Mouse (Mus musculus) adrenal gland, postnatal 10 days (tissue): Measurements from ENCODE around the gene Ebf4. TPM values are rescaled to one million over a fixed set of nuclear protein-coding genes. Genes with fewer than 3 reads are reported as not detected.
"Not testable (repeated sequence)": the region's sequence is repeated elsewhere in the genome, so short reads cannot be mapped to it uniquely, and the experiment has no call there.

ENCODE experiments used
- DNase-seq: peaks from one replicate; pipeline ENCODE4 v3.0.0; 2021; ENCODE audit warnings: mixed read lengths
- total RNA-seq, 2 experiments: library from RNA; stranded (reverse); gene quantifications; 2 replicates each; pipeline ENCODE4 v1.2.3; 2021

Gene Ebf4
- total RNA-seq, 2 experiments from 2014 or later: 4.5 to 6.2 TPM

GRCm38 (mm10) chr2:130295331-130296133 lies 563 bp downstream of the Ebf4 start:
- peak; percentile 63 for DNase-seq

- DNase-seq: no peak
These were observed 1.3 kb downstream of the Ebf4 start for GRCm38 (mm10) chr2:130296134-130296745.

- no peak for DNase-seq
These were observed 2.6 kb downstream of the Ebf4 start for GRCm38 (mm10) chr2:130297580-130297979.

GRCm38 (mm10) chr2:130303014-130303413 lies 8.0 kb downstream of the Ebf4 start:
- no peak for DNase-seq

- DNase-seq: no peak
These were observed 32.1 kb downstream of the Ebf4 start for GRCm38 (mm10) chr2:130327057-130327456.

- no peak for DNase-seq
These were observed 34.5 kb downstream of the Ebf4 start for GRCm38 (mm10) chr2:130329502-130329901.

GRCm38 (mm10) chr2:130335112-130335511 lies 40.1 kb downstream of the Ebf4 start:
- DNase-seq: no peak

GRCm38 (mm10) chr2:130340464-130341219 lies 45.7 kb downstream of the Ebf4 start:
- no peak for DNase-seq

- DNase-seq: no peak
These were observed 46.2 kb downstream of the Ebf4 start for GRCm38 (mm10) chr2:130341220-130341580.

- DNase-seq: no peak
These were observed 55.4 kb downstream of the Ebf4 start for GRCm38 (mm10) chr2:130350376-130350775.

- DNase-seq: no peak
These were observed 56.9 kb downstream of the Ebf4 start for GRCm38 (mm10) chr2:130351758-130352339.

- DNase-seq: no peak
These were observed 58.4 kb downstream of the Ebf4 start for GRCm38 (mm10) chr2:130353411-130353810.

- DNase-seq: no peak
These were observed 58.9 kb downstream of the Ebf4 start for GRCm38 (mm10) chr2:130353889-130354288.

GRCm38 (mm10) chr2:130357551-130357950 lies 62.6 kb downstream of the Ebf4 start:
- DNase-seq: no peak

- DNase-seq: no peak
These were observed 63.9 kb downstream of the Ebf4 start for GRCm38 (mm10) chr2:130358852-130359251.

- peak; percentile 84 for DNase-seq
These were observed 67.6 kb downstream of the Ebf4 start for GRCm38 (mm10) chr2:130362511-130363026.

GRCm38 (mm10) chr2:130365211-130366094 lies 70.5 kb downstream of the Ebf4 start:
- no peak for DNase-seq

- DNase-seq: no peak
These were observed 72.4 kb downstream of the Ebf4 start for GRCm38 (mm10) chr2:130367386-130367785.

- not testable (repeated sequence) for DNase-seq
These were observed 78.1 kb downstream of the Ebf4 start for GRCm38 (mm10) chr2:130373026-130373425.

- no peak for DNase-seq
These were observed 80.0 kb downstream of the Ebf4 start for GRCm38 (mm10) chr2:130374951-130375350.

- DNase-seq: no peak
These were observed 88.2 kb downstream of the Ebf4 start for GRCm38 (mm10) chr2:130383205-130383604.
